Mouse (Mus musculus) liver, embryonic 14.5 days (tissue): Measurements from ENCODE around the gene Gm6040.

ENCODE experiments used
- CTCF ChIP-seq: IDR thresholded peaks from 2 replicates; pipeline ENCODE4 v1.5.1; 2016; ENCODE audit warnings: antibody characterized with exemption, low read depth, control low read depth
- EP300 ChIP-seq: IDR thresholded peaks from 2 replicates; pipeline ENCODE4 v1.6.1; 2016; ENCODE audit warnings: antibody characterized with exemption, low read depth

GRCm38 (mm10) chr8:20907119-20907518 lies 14.8 kb downstream of the Gm6040 start:
- TF ChIP-seq CTCF = no peak
- TF ChIP-seq EP300 = no peak
